Mouse (Mus musculus): ENCODE measurements at regions not wholly inside any gene's neighbourhood (a gene's known extent, or its start where the extent isn't known, plus 50 kb on each side); places are given as distances from the start of the nearest gene placed in this dataset.

- TF ChIP-seq CTCF (IDR thresholded peaks at IDR 0.05; ENCODE audit: borderline replicate concordance, insufficient read depth, low read depth, low read length), result no peak
- TF ChIP-seq POLR2A (IDR thresholded peaks at IDR 0.05; ENCODE audit: borderline replicate concordance, insufficient read depth, low read length), result no peak
These were observed 333.1 kb downstream of the Sv2b start for GRCm38 (mm10) chr7:74975986-74976385.
